ENCODE assay signal across 8 mouse cellular contexts in the genomic region with DNA sequence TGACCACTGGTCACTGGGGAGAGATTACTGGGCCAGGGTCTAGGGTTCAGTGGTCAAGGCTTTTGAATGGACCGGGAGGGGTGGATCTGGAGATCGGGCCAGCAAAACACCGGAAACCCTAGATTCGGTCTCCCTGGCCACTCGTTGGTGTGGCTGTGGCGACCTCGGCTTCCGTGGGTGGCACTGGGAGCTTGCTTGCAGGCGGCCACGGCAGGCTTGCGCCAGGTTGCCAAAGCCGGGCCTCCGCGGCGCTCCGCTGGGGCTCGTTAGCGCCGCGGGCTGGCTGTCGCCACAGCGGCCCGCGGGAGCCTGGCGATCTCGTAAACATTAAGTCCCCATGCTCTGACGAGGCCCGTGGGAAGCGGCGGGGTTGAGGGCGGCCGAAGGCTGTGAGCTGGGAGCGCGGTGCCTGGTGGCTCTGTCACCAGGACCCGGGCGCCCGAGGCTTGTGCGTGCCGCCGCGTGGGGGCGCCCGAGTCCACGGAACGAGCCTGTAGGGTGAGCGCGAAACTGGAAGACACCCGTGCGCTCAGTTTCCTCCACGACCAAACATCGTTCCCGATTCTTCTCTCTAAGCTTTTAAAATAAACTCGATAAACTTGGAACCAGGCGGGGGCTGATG. TPM values are rescaled to one million over a fixed set of nuclear protein-coding genes. Genes with fewer than 3 reads are reported as not detected.
DNase-seq lines count a peak whose midpoint lies in the region; ATAC-seq lines count a peak whose summit lies in the region.

No protein-coding gene starts in this region.

- intact Hi-C loops in gastrocnemius, postnatal 14 days (cut with DNase I; ENCODE audit: low total_unique reads): loop anchor here (5.0 to 10.0 kb wide), 2 partner anchors 124 to 402 kb away; partner anchors contain the start of genes Olfr554 and Olfr571

- peak; percentile 92 to 95 for DNase-seq in adrenal gland, adult 18-20 months (ENCODE audit: low spot score in 2 of 2)
- DNase-seq in embryo, embryonic 10.5 days (ENCODE audit: low spot score): peak; percentile 91
- DNase-seq in gastrocnemius, postnatal 14 days: peak; percentile 88
- DNase-seq in left cerebral cortex, adult 9 months (ENCODE audit: low spot score in 2 of 2): peak; percentile 16 to 82
- DNase-seq in right cerebral cortex, postnatal 10 days (ENCODE audit: low spot score in 2 of 2): peak; percentile 86 to 92
- peak; percentile 89 for DNase-seq in urinary bladder, postnatal 14 days (ENCODE audit: low spot score)

- ATAC-seq in inflammation-experienced regulatory T-cells, adult 6 months: peak; percentile 93
- peak; percentile 74 for ATAC-seq in megakaryocyte progenitor cell, adult 5-6 weeks (replicated peaks; ENCODE audit: poor library complexity)

RNA-seq across cellular contexts. Expression of gene Olfr545, which starts 13.6 kb away (rescaled TPM):
- not detected for total RNA-seq in adrenal gland, adult 18-20 months (2021)
- total RNA-seq in gastrocnemius, postnatal 14 days (2021): not detected
- not detected for polyA plus RNA-seq in inflammation-experienced regulatory T-cells, adult 6 months (2017; shearing (Covaris generic))
- total RNA-seq in megakaryocyte progenitor cell, adult 5-6 weeks (2015): not detected in 2 replicates
- total RNA-seq in megakaryocyte progenitor cell, adult 5-6 weeks (2017): not detected in 2 replicates

RNA-seq across cellular contexts. Expression of gene Olfr547, which starts 21.6 kb away (rescaled TPM):
- total RNA-seq in adrenal gland, adult 18-20 months (2021): not detected
- total RNA-seq in gastrocnemius, postnatal 14 days (2021): not detected
- polyA plus RNA-seq in inflammation-experienced regulatory T-cells, adult 6 months (2017; shearing (Covaris generic)): not detected
- not detected in 2 replicates for total RNA-seq in megakaryocyte progenitor cell, adult 5-6 weeks (2015)
- not detected in 2 replicates for total RNA-seq in megakaryocyte progenitor cell, adult 5-6 weeks (2017)

RNA-seq across cellular contexts. Expression of gene Olfr544, which starts 24.8 kb away (rescaled TPM):
- not detected for total RNA-seq in adrenal gland, adult 18-20 months (2021)
- total RNA-seq in gastrocnemius, postnatal 14 days (2021): not detected
- polyA plus RNA-seq in inflammation-experienced regulatory T-cells, adult 6 months (2017; shearing (Covaris generic)): not detected
- total RNA-seq in megakaryocyte progenitor cell, adult 5-6 weeks (2015): not detected in 2 replicates
- total RNA-seq in megakaryocyte progenitor cell, adult 5-6 weeks (2017): not detected in 2 replicates

RNA-seq across cellular contexts. Expression of gene Olfr548-ps1, which starts 27.8 kb away (rescaled TPM):
- total RNA-seq in adrenal gland, adult 18-20 months (2021): not detected
- total RNA-seq in gastrocnemius, postnatal 14 days (2021): not detected
- polyA plus RNA-seq in inflammation-experienced regulatory T-cells, adult 6 months (2017; shearing (Covaris generic)): not detected
- not detected in 2 replicates for total RNA-seq in megakaryocyte progenitor cell, adult 5-6 weeks (2015)
- not detected in 2 replicates for total RNA-seq in megakaryocyte progenitor cell, adult 5-6 weeks (2017)

RNA-seq across cellular contexts. Expression of gene Olfr543, which starts 31.4 kb away (rescaled TPM):
- not detected for total RNA-seq in adrenal gland, adult 18-20 months (2021)
- not detected for total RNA-seq in gastrocnemius, postnatal 14 days (2021)
- polyA plus RNA-seq in inflammation-experienced regulatory T-cells, adult 6 months (2017; shearing (Covaris generic)): under 1 TPM in 1 of 3 experiments, not detected in 2; 0.41 TPM
- total RNA-seq in megakaryocyte progenitor cell, adult 5-6 weeks (2015): not detected in 2 replicates
- total RNA-seq in megakaryocyte progenitor cell, adult 5-6 weeks (2017): not detected in 2 replicates

Comparison
In these comparisons a context has a peak if more than half of its experiments do, and no peak if none do; other contexts are left out.
1. Peak in every context shown above with its lines: DNase-seq and ATAC-seq.